Mouse (Mus musculus) lung, adult 2 months (tissue): Measurements from ENCODE around the gene Myo1h. TPM values are rescaled to one million over a fixed set of nuclear protein-coding genes. Genes with fewer than 3 reads are reported as not detected.

Source experiments
- DNase-seq: peaks from one replicate; pipeline ENCODE4 v3.0.0; 2022
- H3K4me1 ChIP-seq: fragments of 200-500 bp; 2 replicates; pipeline ENCODE4 v1.6.1; 2011; ENCODE audit warnings: low read length; ENCODE audit not compliant: control insufficient read depth, insufficient read depth
- H3K4me3 ChIP-seq: fragments of 200-500 bp; replicated peaks from 2 replicates; pipeline ENCODE3; 2011; ENCODE audit warnings: low read depth, mild to moderate bottlenecking, control low read depth, low read length; ENCODE audit errors: extremely low read depth
- CTCF ChIP-seq: fragments of 200-500 bp; IDR thresholded peaks from 2 replicates; pipeline ENCODE4 v1.5.1; 2011; ENCODE audit warnings: mild to moderate bottlenecking, low read length, control low read depth; ENCODE audit not compliant: insufficient read depth
- POLR2A ChIP-seq: fragments of 200-500 bp; IDR thresholded peaks from 2 replicates; pipeline ENCODE4 v1.6.1; 2011; ENCODE audit warnings: low read depth, mild to moderate bottlenecking, control low read depth, low read length, borderline replicate concordance; ENCODE audit errors: extremely low read depth
- WGBS: fragments of 180-500 bp; shearing (Covaris S2); methylation state at CpG from one replicate; pipeline ENCODE4 v1.1.7; 2018; 5-methylcytosine and 5-hydroxymethylcytosine counted together
- polyA plus RNA-seq: library from polyadenylated mRNA; depleted of rRNA; stranded (reverse); fragments of >200 nt; gene quantifications from 2 replicates; pipeline ENCODE4 v1.2.3, GENCODE M21; 2012

Myo1h gene
- polyA plus RNA-seq, 1 experiment: 2.1 TPM

GRCm38 (mm10) chr5:114273693-114274402 lies 15.1 kb upstream of the Myo1h start, which contains the start of gene Foxn4:
Gene Foxn4, minus strand, starts transcription at chr5:114273807.
- no peak for DNase-seq
- WGBS: under 1% methylated on average over 56 of the region's 56 CpGs
- Histone ChIP-seq H3K4me1 (no peaks in the 10 kb centered on the region), H3K4me3 (no peak within 1 kb of the TSS)
- TF ChIP-seq POLR2A (no peak), CTCF (no peak)

- DNase-seq: no peak
- TF ChIP-seq POLR2A (no peak), CTCF (no peak)
- no peak overlapping the region for H3K4me3 ChIP-seq
- no peaks in the 10 kb centered on the region for H3K4me1 ChIP-seq
- 34% methylated on average over 8 of the region's 8 CpGs for WGBS
These were observed 13.6 kb upstream of the Myo1h start for GRCm38 (mm10) chr5:114275339-114275738.

- TF ChIP-seq POLR2A (no peak), CTCF (no peak)
- no peak overlapping the region for H3K4me3 ChIP-seq
- 32% methylated on average over 16 of the region's 16 CpGs for WGBS
- H3K4me1 ChIP-seq: no peaks in the 10 kb centered on the region
- DNase-seq: no peak
These were observed 13.0 kb upstream of the Myo1h start for GRCm38 (mm10) chr5:114275991-114276390.

GRCm38 (mm10) chr5:114279382-114280143 lies 9.4 kb upstream of the Myo1h start:
- no peak for DNase-seq
- no peaks in the 10 kb centered on the region for H3K4me1 ChIP-seq
- no peak overlapping the region for H3K4me3 ChIP-seq
- 46% methylated on average over 12 of the region's 12 CpGs for WGBS
- no peak for TF ChIP-seq CTCF

- DNase-seq: no peak
- no peaks in the 10 kb centered on the region for H3K4me1 ChIP-seq
- no peak for TF ChIP-seq POLR2A
- TF ChIP-seq CTCF: no peak
- WGBS: 32% methylated on average over 6 of the region's 6 CpGs
- no peak overlapping the region for H3K4me3 ChIP-seq
These were observed 6.6 kb upstream of the Myo1h start for GRCm38 (mm10) chr5:114282346-114282745.

- 65% methylated on average over 13 of the region's 13 CpGs for WGBS
- TF ChIP-seq CTCF (no peak), POLR2A (no peak)
These were observed 4.2 kb upstream of the Myo1h start for GRCm38 (mm10) chr5:114284604-114285397.

GRCm38 (mm10) chr5:114285398-114285700 lies 3.6 kb upstream of the Myo1h start:
- WGBS: 92% methylated on average over 3 of the region's 3 CpGs
- Histone ChIP-seq H3K4me1 (no peaks in the 10 kb centered on the region), H3K4me3 (no peak overlapping the region)
- no peak for DNase-seq
- TF ChIP-seq POLR2A (no peak), CTCF (no peak)

More at GRCm38 (mm10) chr5:114284604-114285397, 4.2 kb upstream of the Myo1h start:
- no peak for DNase-seq
- Histone ChIP-seq H3K4me3 (no peak overlapping the region), H3K4me1 (no peaks in the 10 kb centered on the region)

GRCm38 (mm10) chr5:114286102-114286501 lies 2.9 kb upstream of the Myo1h start:
- no peak for DNase-seq
- Histone ChIP-seq H3K4me3 (no peak overlapping the region), H3K4me1 (no peaks in the 10 kb centered on the region)
- TF ChIP-seq CTCF: peak; percentile 37
- TF ChIP-seq POLR2A: no peak
- WGBS: 78% methylated on average over 4 of the region's 4 CpGs

GRCm38 (mm10) chr5:114286872-114287571 lies 1.9 kb upstream of the Myo1h start:
- Histone ChIP-seq H3K4me1 (no peaks in the 10 kb centered on the region), H3K4me3 (no peak overlapping the region)
- TF ChIP-seq CTCF: no peak
- no peak for TF ChIP-seq POLR2A
- WGBS: 62% methylated on average over 16 of the region's 16 CpGs
- DNase-seq: no peak
